Mouse (Mus musculus) intestine, embryonic 14.5 days (tissue): ENCODE measurements at regions not wholly inside any gene's neighbourhood (a gene's known extent, or its start where the extent isn't known, plus 50 kb on each side); places are given as distances from the start of the nearest gene placed in this dataset.

Source experiments
- ATAC-seq: fragments of 200-750 bp; cut with Nextera tagmentation; replicated peaks from 2 replicates; pipeline ENCODE4 v1.8.0; 2017; ENCODE audit warnings: low read depth, moderate number of reproducible peaks, moderate TSS enrichment, moderate library complexity; ENCODE audit not compliant: low FRiP score, low TSS enrichment
- DNase-seq: peaks from one replicate; pipeline ENCODE4 v3.0.0-alpha.2; 2018; ENCODE audit warnings: low spot score
- H3K27ac ChIP-seq: fragments of 300-500 bp; sonication (generic); 2 replicates; pipeline ENCODE4 v1.5.1; 2014; ENCODE audit warnings: low read depth, mild to moderate bottlenecking, control low read depth
- H3K27me3 ChIP-seq: fragments of 300-500 bp; sonication (generic); replicated peaks from 2 replicates; pipeline ENCODE4 v1.6.1; 2014; ENCODE audit warnings: low read length, control low read depth; ENCODE audit not compliant: control insufficient read depth, insufficient read depth
- H3K36me3 ChIP-seq: fragments of 300-500 bp; sonication (generic); 2 replicates; pipeline ENCODE4 v1.6.1; 2014; ENCODE audit warnings: low read length, control low read depth; ENCODE audit not compliant: control insufficient read depth, insufficient read depth
- H3K4me1 ChIP-seq: fragments of 300-500 bp; sonication (generic); replicated peaks from 2 replicates; pipeline ENCODE4 v1.6.1; 2014; ENCODE audit warnings: low read length, control low read depth, mixed read lengths; ENCODE audit not compliant: control insufficient read depth, insufficient read depth
- H3K4me2 ChIP-seq: fragments of 300-500 bp; sonication (generic); 2 replicates; pipeline ENCODE4 v1.6.1; 2014; ENCODE audit warnings: low read length
- H3K4me3 ChIP-seq: fragments of 300-500 bp; sonication (generic); 2 replicates; pipeline ENCODE4 v1.5.1; 2014; ENCODE audit warnings: low read depth, low read length, control low read depth, mixed read lengths
- H3K9ac ChIP-seq: fragments of 300-500 bp; sonication (generic); 2 replicates; pipeline ENCODE4 v1.6.1; 2014; ENCODE audit warnings: mild to moderate bottlenecking, low read length
- H3K9me3 ChIP-seq: fragments of 300-500 bp; sonication (generic); 2 replicates; pipeline ENCODE4 v1.6.1; 2016; ENCODE audit warnings: low read length, control low read depth; ENCODE audit not compliant: control insufficient read depth
- WGBS: fragments of 180-500 bp; shearing (Covaris S2); extraction: QIAGEN DNeasy Blood & Tissue Kit; methylation state at CpG from one replicate; pipeline ENCODE4 v1.1.7; 2014; 5-methylcytosine and 5-hydroxymethylcytosine counted together

DNA sequence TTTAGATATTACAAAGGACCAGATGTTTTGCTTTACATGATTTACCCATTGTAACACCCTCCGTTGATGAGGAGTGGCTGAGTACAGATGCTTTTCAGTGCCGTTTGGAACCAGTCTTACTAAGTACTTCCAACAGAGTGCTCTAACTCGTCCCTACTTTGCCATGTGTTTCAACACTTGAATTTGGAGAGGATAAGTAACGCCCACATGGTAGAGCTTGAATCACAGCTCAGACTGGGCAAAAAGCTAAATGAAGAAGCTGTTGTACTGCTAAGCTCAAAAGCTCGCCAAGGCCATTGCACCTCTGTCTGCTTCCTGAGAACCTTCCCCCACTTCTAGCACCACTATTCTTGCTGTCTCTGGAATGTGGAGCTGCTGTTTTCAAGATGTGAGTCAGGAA lies 471.1 kb downstream of the Nfib start:
- DNase-seq (peak; percentile 21), ATAC-seq (no peak)
- Histone ChIP-seq H3K27me3 (no peaks in the 10 kb centered on the region), H3K9ac (no peak overlapping the region), H3K27ac (no peak overlapping the region), H3K4me1 (no peaks in the 10 kb centered on the region), H3K9me3 (peaks cover 5% of the 10 kb centered on the region; the same call in 1 of the 2 replicates), H3K36me3 (no peaks in the 10 kb centered on the region), H3K4me2 (no peak overlapping the region), H3K4me3 (no peak overlapping the region)
- 83% methylated on average over 5 of the region's 5 CpGs for WGBS

DNA sequence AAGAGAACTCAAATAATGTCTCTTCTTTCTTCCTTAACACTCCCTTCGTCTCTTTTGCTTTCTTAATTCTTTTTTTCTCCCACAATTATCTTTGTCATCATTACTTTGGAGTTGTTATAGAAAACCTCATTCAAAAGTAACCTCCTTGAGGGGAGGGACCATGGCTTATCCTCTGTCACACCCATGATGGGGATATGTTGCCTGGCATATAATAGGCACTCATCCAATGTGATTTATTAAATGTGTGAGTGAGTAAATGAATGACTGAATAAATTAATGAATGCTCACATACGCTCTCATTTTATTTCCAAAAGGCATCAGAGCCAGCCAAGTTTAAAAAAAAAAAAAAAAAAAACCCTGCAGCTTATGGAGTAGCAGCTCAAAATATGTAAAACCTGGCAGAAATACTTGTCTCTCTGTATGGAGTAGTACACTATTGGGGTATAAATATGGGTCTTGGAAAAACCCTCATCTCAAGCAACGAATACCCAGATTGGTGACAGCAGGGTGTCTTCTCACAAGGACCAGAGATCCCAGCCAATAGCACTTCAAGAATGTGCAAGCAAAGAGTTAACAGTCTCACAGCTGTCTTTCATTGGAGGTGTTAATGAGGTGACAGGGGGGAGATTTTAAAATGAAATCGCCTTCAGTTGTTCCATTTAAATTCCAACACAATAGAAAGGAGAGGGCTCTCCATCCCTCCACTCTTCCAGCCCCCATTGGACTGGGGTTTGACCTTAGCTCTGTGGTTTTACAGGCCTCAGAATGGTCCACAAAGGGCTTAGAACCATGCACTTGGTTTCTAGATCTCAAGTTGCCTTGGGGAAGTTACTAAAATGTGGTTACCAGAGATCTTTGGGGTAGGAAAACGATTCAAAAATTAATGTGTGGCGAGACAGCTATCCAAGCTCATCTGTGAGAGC lies 479.1 kb downstream of the Nfib start:
- Histone ChIP-seq H3K9ac (no peak overlapping the region), H3K36me3 (no peaks in the 10 kb centered on the region), H3K27me3 (no peaks in the 10 kb centered on the region), H3K4me1 (no peaks in the 10 kb centered on the region), H3K4me2 (no peak overlapping the region), H3K27ac (no peak overlapping the region), H3K4me3 (no peak overlapping the region), H3K9me3 (no peaks in the 10 kb centered on the region)
- DNase-seq (no peak), ATAC-seq (no peak)
- 69% methylated on average over 6 of the region's 6 CpGs for WGBS

DNA sequence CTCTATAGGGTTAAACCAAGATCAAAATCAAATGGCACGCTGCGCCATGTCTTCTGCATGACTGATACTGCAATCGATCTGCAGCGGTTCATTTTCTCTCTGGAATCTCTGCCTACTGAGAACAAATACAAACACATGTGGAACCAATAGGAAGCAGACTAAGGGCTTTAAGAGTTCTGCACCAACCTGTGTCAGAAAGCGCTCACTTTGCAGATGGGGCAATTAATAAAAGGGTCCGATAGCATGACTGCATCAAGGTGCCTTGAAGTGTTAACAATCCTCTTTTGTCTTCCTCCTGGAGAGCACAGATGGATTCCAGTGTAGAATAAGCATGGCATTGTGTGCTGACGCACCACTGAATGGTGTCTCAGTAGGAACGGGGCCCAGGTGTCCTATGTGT lies 484.8 kb downstream of the Nfib start:
- Histone ChIP-seq H3K36me3 (no peaks in the 10 kb centered on the region), H3K27ac (peak overlapping the region; percentile 67; the same call in 1 of the 2 replicates), H3K27me3 (no peaks in the 10 kb centered on the region), H3K9me3 (no peaks in the 10 kb centered on the region), H3K4me1 (peaks cover 6% of the 10 kb centered on the region; the same call in 1 of the 2 replicates), H3K4me2 (no peak overlapping the region), H3K4me3 (no peak overlapping the region), H3K9ac (no peak overlapping the region)
- DNase-seq (no peak), ATAC-seq (no peak)
- 69% methylated on average over 8 of the region's 8 CpGs for WGBS

DNA sequence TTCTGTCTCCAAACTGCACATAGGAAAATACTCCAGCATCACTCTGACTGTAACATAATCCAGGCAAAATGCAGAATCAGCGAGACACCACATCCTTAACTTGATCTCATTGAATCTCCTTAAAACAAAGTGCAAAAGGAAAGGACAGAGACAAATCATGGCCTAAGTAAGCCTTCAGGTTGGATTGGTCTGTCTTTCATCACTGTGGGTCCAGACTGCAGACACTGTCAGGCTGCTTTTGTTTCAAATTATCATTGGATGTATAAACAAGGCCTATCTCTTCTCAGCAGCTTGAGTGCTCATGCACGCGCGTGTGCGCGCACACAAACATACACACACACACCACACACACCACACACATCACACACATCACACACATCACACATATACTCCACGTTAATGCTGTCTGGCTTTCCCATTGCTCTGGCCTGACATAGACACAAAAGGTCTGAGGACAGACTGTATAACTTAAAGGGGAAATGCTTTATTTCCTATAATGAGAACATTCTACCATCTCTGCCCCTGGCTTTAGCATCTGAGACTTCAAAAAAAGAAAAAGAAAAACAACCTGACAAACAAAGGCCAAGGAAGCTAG lies 485.3 kb downstream of the Nfib start:
- Histone ChIP-seq H3K36me3 (no peaks in the 10 kb centered on the region), H3K4me3 (no peak overlapping the region), H3K9me3 (no peaks in the 10 kb centered on the region), H3K27me3 (no peaks in the 10 kb centered on the region), H3K4me2 (no peak overlapping the region), H3K9ac (no peak overlapping the region), H3K4me1 (peaks cover 6% of the 10 kb centered on the region; the same call in 1 of the 2 replicates), H3K27ac (peak overlapping the region; percentile 67)
- DNase-seq (no peak), ATAC-seq (peak; percentile 55; the same call in 1 of the 2 replicates)
- 35% methylated on average over 7 of the region's 7 CpGs for WGBS

DNA sequence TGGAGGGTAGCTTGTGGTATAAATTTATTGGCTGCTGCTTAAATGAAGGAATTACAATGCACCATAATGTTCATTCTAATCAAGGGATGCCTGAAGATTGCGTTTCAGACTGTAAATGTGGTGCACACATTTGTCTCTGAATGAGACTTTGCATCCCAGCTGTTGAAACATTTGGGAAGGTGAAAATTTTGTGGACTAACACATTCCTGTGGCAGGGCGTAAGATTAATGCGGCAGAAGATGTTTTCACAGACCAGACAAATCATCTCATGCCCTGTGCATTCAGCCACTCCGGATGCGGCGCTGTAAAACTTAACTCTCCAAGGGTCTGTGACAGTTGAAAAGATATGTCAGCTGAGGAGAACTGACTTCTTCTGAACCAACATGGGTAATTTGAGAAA lies 486.9 kb downstream of the Nfib start:
- peaks cover 6% of the 10 kb centered on the region; the same call in 1 of the 2 replicates for H3K4me1 ChIP-seq
- DNase-seq (no peak), ATAC-seq (no peak)
- 74% methylated on average over 6 of the region's 6 CpGs for WGBS
- H3K4me2 ChIP-seq: no peak overlapping the region
- H3K27ac ChIP-seq: no peak overlapping the region
- H3K27me3 ChIP-seq: no peaks in the 10 kb centered on the region
- H3K9me3 ChIP-seq: no peaks in the 10 kb centered on the region
- H3K9ac ChIP-seq: no peak overlapping the region
- no peak overlapping the region for H3K4me3 ChIP-seq
- H3K36me3 ChIP-seq: no peaks in the 10 kb centered on the region

DNA sequence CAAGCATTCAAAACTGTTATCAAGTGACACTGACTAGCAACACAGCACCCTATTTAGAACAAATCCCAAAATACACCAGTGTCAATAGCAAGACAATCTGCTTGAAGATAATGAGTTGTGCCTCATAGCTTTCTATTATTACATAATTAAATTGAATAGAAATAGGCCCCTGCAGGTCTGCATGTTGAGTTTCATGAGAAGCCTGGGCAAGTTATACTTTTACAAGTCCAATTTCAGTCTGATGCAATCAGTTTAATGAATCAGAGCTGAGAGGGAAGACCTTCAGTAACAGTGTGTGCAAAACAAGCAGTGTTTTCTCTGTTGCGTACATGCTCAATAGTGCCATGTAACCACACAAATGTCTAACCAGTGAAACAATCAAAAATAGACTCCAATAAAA lies 498.5 kb downstream of the Nfib start:
- H3K4me3 ChIP-seq: no peak overlapping the region
- DNase-seq: no peak
- no peaks in the 10 kb centered on the region for H3K36me3 ChIP-seq
- H3K9ac ChIP-seq: no peak overlapping the region
- no peak overlapping the region for H3K27ac ChIP-seq
- WGBS: 92% methylated on average over 1 of the region's 1 CpGs
- H3K4me2 ChIP-seq: no peak overlapping the region
- no peaks in the 10 kb centered on the region for H3K9me3 ChIP-seq
- no peak for ATAC-seq
- no peaks in the 10 kb centered on the region for H3K27me3 ChIP-seq
- no peaks in the 10 kb centered on the region for H3K4me1 ChIP-seq

DNA sequence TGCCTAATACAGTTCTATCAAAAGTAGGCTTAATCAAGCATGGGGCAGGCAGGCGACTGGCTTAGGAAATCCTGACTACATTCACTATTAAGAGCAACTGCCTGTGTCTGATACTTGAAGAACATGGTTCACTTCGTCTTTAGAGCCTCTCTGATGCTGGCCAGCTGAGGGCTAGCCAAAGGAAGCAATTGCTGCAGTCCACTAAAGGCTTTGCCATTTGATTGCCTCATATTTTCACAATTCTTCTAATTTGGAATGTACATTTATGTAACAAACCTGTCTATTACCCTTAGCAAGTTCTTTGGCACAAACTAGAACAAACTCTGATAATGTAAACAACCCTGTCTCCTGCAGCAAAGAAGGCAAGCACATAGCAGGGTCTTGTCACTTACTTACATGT lies 505.2 kb downstream of the Nfib start:
- Histone ChIP-seq H3K27ac (no peak overlapping the region), H3K9ac (no peak overlapping the region), H3K4me3 (no peak overlapping the region), H3K9me3 (no peaks in the 10 kb centered on the region), H3K4me2 (no peak overlapping the region), H3K27me3 (no peaks in the 10 kb centered on the region), H3K4me1 (peaks cover 9% of the 10 kb centered on the region), H3K36me3 (no peaks in the 10 kb centered on the region)
- 79% methylated on average over 2 of the region's 2 CpGs for whole genome bisulfite sequencing
- ATAC-seq (no peak), DNase-seq (no peak)

DNA sequence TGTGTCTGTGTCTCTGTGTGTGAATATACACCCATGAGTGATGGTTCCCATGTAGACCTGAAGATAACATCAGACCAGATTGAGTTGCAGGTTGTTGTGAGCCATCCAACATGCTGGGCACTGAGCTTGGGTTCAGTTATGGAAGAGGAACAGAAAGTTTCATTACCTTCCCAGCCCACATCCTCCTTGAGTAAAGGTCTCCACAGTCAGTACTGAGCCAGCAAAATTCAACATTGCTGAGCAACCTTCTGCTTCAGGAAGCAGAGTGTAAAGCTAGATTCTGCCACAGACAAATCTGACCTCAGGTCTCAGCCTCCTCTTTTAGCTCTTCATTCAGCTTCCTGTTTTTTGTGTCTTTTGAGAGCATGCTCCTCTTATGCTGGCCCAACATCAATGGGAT lies 506.4 kb downstream of the Nfib start:
- no peaks in the 10 kb centered on the region for H3K36me3 ChIP-seq
- no peaks in the 10 kb centered on the region for H3K9me3 ChIP-seq
- H3K9ac ChIP-seq: no peak overlapping the region
- ATAC-seq (no peak), DNase-seq (no peak)
- H3K27me3 ChIP-seq: no peaks in the 10 kb centered on the region
- H3K27ac ChIP-seq: no peak overlapping the region
- no peak overlapping the region for H3K4me3 ChIP-seq
- no peak overlapping the region for H3K4me2 ChIP-seq
- peaks cover 9% of the 10 kb centered on the region for H3K4me1 ChIP-seq
